Mouse (Mus musculus) thymus, adult 2 months (tissue): ENCODE results near the gene Gm43191.

Experiments used
- CTCF ChIP-seq: fragments of 200-500 bp; IDR thresholded peaks from 2 replicates; pipeline ENCODE4 v1.5.1; 2012; ENCODE audit warnings: mild to moderate bottlenecking, control low read depth, low read length, moderate library complexity, borderline replicate concordance; ENCODE audit not compliant: control insufficient read depth, poor library complexity, insufficient read depth; ENCODE audit errors: extremely low read depth
- POLR2A ChIP-seq: fragments of 200-500 bp; IDR thresholded peaks from 2 replicates; pipeline ENCODE4 v1.6.1; 2012; ENCODE audit warnings: mild to moderate bottlenecking, low read length, control low read depth, moderate library complexity; ENCODE audit not compliant: control insufficient read depth, poor library complexity, insufficient read depth; ENCODE audit errors: extremely low read depth

DNA sequence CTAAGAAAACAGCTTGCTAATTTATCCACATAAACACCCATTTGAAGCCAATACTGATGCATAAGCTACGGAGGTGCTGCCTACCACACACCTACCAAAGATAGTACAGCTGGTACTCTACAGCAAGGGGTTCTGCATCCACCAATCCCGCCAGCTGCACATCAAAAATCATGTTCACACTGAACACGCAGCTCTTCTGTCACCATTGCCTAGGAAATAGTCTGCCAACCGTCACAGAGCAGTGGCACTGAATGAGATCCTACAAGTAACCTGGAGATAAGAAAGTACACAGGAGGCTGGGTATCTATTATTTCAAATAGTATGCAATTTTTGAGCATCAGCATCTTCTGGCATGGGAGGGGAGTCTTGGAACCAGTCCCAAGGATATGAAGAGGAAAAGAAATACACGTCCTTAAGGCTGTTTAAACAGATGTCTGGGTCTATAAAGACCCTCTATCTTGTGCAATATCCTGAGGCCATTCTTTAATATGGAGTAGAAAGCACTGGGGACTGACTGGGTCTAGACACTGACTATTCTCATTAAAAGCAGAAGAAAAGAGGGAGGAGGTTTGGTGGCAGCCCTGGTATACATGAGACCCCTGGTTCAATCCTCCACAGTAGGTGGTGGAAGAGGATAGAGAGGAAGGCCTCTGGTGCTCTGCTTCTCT is 27.6 kb downstream of the Gm43191 start:
- TF ChIP-seq CTCF (no peak), POLR2A (no peak)
